Mouse (Mus musculus) cerebellum, adult 11-12 months (tissue): Measurements from ENCODE around the gene Thsd4.

Source experiments
- DNase-seq: peaks from one replicate; pipeline ENCODE4 v3.0.0; 2022

Gene Thsd4

GRCm38 (mm10) chr9:60198530-60199200, 323.2 kb downstream of the Thsd4 start:
- no peak for DNase-seq

DNA sequence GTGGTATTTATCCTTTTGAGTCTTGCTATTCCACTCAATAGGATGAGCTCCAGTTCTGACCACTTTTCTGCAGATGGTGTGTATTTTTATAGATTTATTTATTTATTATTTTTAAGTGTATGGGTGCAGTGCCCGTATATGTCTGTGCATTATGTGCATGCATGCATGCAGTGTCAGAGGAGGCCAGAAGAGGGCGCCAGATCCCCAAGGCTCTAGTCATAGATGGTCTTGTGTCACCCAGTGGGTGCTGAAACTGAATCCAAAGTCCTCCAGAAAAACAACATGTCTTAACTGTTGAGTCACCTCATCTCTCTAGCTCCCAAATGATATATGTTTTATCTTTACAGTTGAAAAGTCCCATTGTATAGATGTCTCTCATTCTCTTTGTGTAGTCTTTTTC, 326.3 kb downstream of the Thsd4 start:
- DNase-seq, result no peak

- DNase-seq, result no peak
Observed at GRCm38 (mm10) chr9:60194905-60195304, 326.9 kb downstream of the Thsd4 start.

DNA sequence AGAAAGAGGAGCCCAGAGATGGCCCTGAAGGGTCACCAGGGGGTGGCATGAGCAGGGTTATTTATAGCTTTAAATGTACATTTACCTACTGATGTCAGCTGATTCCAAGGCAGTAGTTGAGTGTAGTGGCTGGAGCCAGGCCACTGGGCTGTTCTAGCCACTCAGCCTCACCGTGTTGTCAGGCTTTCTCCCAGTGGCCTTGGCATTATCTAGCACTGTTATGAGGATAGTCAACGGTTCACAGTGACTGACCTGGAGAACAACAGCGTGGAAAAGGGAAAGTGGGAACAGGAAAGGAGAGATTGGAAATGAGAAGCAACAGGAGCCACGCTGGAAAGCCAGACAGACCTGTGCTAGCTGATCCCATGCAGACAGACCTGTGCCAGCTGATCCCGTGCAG, 329.5 kb downstream of the Thsd4 start:
- no peak for DNase-seq

- no peak for DNase-seq
Observed at GRCm38 (mm10) chr9:60187437-60187836, 334.4 kb downstream of the Thsd4 start.

GRCm38 (mm10) chr9:60186948-60187347, 334.9 kb downstream of the Thsd4 start:
- DNase-seq, result no peak

GRCm38 (mm10) chr9:60184083-60184482, 337.8 kb downstream of the Thsd4 start:
- DNase-seq, result no peak

- no peak for DNase-seq
Observed at GRCm38 (mm10) chr9:60182371-60182770, 339.5 kb downstream of the Thsd4 start.

DNA sequence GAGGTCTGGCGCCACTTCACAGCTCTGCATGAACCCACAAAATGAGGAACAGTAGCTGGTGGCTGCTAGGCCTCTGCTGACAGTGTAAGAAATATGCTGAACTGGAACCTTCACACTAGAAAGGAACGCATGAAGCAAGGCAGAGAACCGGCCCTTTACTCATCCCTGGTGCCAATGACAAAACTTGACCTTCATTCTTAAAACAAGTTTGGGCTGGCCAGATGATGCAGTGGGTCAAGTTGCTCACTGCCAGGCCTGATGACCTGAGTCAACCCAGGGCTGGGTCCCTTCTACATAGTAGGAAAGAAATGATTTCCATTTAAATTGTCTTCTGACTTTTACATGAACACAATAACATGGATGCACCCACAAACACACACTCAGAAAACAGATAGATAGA, 340.9 kb downstream of the Thsd4 start:
- DNase-seq, result no peak

DNA sequence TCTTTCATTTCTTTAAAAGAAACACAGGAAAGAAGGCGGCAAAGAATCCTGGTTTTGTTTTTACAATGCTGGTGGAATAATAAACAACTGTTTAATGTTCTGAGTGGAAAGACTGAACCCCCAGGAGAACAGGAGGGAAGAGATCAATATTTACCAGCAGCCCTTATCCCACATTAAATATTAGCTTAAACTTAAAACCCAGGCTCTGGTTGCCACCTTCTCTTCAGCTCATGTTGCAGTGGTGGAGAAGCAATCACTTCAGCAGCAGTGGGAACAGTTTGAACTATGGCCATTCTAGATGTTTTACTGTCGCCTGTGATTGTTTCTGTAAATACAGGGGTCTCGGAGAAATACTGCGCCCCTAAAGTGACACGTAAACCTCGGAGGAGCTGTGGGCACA, 341.7 kb downstream of the Thsd4 start:
- no peak for DNase-seq

DNA sequence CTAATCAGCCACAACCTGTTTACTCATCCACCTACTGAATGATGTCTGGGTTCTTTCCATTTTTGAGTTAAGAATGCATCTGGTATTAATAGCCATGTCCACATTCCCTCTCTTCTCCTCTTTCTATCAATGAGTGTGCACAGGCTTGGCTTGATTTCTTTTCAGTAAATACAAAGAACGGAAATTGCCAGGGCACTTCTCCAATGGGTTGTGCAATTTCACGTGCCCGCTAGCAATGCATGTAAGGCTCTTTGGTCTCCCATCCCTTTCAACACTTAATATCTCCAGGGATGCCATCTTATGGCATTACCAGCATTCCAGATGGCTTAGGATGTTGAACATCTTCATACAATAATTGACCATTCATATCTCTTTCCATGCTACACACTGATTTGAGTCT, 345.5 kb downstream of the Thsd4 start:
- DNase-seq, result no peak

- DNase-seq, result peak; percentile 30
Observed at GRCm38 (mm10) chr9:60172459-60173060, 349.3 kb downstream of the Thsd4 start.

GRCm38 (mm10) chr9:60166990-60167389, 354.9 kb downstream of the Thsd4 start:
- DNase-seq, result no peak

DNA sequence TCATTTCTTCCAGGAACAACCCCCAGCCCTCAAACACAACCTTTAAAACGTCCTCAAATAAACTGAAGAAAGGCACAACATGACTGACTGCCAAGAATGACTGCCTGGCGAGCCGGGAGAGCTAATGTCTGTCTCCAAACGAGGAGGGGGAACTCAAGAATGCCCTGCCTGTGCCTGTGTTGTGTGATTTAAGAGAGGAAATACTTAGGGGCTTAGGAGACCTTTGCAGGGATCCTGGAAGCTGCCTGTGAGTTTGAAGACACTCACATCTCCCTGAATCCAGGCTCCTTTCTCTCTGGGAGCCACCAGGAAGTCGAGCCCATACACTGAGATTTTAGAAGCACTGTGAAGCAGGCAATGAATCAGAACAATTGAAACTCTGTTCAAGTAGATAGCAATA, 361.0 kb downstream of the Thsd4 start:
- DNase-seq, result no peak

GRCm38 (mm10) chr9:60160194-60160593, 361.7 kb downstream of the Thsd4 start:
- no peak for DNase-seq

GRCm38 (mm10) chr9:60152990-60153389, 368.9 kb downstream of the Thsd4 start:
- no peak for DNase-seq

- DNase-seq, result no peak
Observed at GRCm38 (mm10) chr9:60151897-60152627, 369.8 kb downstream of the Thsd4 start.

GRCm38 (mm10) chr9:60150511-60150910, 371.3 kb downstream of the Thsd4 start:
- DNase-seq, result no peak

DNA sequence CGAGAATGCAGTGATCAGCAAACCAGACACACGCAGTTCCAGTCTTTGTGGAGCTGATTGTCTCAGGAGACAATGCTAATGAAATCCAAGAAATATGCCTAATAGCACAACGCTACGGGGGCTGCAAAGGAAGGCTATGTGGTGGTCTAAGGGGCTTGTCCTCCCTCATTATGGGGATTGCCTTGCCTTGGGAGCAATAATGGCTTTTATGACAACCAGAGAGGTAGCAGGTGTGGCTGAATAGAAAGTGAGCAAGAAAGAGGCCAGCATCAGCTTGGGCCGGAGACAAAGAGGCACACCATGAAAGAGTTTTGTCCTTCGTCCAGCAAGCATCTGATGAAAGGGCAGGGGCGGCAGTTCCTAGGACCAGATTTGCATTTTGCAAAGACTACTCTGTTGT, 372.9 kb downstream of the Thsd4 start:
- no peak for DNase-seq

GRCm38 (mm10) chr9:60147401-60147800, 374.4 kb downstream of the Thsd4 start:
- no peak for DNase-seq

GRCm38 (mm10) chr9:60143816-60144215, 378.0 kb downstream of the Thsd4 start:
- DNase-seq, result no peak

GRCm38 (mm10) chr9:60141081-60141514, 380.7 kb downstream of the Thsd4 start:
- no peak for DNase-seq

DNA sequence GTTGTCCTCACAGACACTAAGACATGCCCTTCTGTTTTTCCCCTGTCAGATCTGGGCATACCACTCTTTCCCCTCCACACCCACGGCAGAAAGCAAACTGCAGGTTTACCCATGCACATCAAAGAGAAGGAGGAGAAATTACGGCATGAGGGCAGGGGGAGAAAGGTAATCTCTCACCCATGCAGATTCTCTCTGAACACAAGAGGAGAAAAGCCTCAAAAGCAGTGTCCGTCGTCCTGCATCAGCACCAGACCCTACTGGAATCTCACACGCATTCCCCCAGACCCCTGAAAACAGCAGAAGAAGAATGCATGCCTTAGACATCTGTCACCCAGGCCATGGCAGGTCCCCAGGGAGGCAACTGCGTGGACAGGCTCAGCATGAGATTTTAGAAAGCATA, 381.4 kb downstream of the Thsd4 start:
- no peak for DNase-seq

GRCm38 (mm10) chr9:60139446-60139845, 382.4 kb downstream of the Thsd4 start:
- DNase-seq, result no peak
